Mouse (Mus musculus) megakaryocyte, adult 5-6 weeks (primary cell): ENCODE results near the gene Vps37b. TPM values are rescaled to one million over a fixed set of nuclear protein-coding genes. Genes with fewer than 3 reads are reported as not detected.

Experiments
- ATAC-seq: 2 replicates; pipeline ENCODE4 v1.8.0; 2016; ENCODE audit warnings: mild to moderate bottlenecking, inconsistent platforms; ENCODE audit not compliant: poor library complexity, severe bottlenecking
- total RNA-seq, 2 experiments: library from RNA; stranded (forward) in 1 of 2; stranded (reverse) in 1 of 2; fragments of 153-499, 151-499 nt in 1 of 2; fragments of 221-1000, 200-1000 nt in 1 of 2; gene quantifications; 2 replicates each; pipeline versions ENCODE4 v1.2.3 to v1.2.4; 2015 to 2017

The Vps37b gene
- total RNA-seq, 2 experiments from 2014 or later = 29.1 to 29.2 TPM

DNA sequence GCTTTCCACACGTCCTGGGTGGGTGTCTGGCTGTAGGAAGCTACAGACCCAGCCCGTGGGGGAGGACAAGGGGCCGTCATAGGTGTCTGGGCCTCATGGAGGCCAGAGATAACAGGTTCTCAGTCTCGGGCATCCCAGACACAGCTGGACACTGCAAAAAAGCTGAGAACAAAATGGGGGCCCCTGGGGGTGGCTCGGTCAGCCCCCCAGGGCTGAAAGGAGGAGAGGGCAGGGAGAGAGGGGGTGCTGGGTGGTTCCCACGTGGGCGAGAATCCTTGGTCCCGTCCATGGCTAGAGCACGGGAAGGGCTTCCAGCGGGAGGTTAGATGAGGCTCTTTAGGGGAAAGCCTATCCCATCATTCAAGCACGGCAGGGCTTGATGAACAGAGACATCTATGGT is 49.2 kb downstream of the Vps37b start:
- no peak for ATAC-seq

DNA sequence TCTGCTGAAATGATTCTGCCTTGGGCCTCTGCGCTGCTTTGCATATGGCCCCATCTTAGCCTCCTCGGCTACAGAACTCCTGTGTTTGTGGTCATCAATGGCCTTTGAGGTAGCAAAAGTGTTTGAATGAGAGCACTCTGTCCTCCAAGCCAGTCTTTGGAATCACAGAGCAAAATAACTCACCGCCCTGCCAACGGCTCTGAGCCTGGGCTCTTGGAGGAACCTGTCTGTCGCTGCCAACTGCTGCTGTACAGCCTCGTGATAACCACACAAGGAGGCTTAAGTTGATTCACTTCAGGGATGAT is 50.9 kb downstream of the Vps37b start:
- 0 out of 2 replicates have a peak, but pooled peaks have one; percentile 4 for ATAC-seq

DNA sequence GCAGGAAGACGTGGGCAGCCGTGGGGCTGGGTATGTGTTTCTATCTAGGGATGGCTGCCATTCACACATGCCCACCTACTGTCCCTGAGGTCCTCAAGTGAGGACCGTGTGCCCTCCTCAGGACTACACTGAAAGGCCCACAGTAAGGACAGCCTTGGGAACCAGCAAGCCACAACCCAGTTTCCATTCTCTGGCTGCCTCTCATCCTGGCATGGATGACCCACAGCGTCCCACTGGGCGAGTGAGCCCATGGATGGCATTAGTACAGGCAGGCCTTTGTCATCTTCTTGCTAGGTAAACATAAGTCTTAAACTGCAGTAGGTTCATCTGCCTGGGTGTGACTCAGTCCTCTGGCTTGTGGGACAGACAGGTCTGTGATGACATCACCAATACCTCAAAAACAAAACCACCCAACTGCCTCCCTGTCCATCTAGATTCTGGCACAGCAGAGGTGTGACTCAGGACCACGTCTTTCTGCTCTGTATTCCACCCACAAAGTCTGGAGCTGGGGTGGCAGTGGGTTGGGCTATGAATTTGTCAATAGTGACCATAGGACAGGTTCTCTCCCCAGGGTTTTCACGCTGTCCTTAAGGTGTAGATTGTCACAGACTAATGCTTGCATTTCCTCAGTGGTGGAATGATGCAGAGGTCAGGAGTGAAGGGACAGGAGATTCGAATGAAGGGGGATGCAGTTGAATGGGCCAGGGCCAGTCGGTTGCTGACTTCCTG is 51.4 kb downstream of the Vps37b start:
- ATAC-seq = peak; percentile 22

DNA sequence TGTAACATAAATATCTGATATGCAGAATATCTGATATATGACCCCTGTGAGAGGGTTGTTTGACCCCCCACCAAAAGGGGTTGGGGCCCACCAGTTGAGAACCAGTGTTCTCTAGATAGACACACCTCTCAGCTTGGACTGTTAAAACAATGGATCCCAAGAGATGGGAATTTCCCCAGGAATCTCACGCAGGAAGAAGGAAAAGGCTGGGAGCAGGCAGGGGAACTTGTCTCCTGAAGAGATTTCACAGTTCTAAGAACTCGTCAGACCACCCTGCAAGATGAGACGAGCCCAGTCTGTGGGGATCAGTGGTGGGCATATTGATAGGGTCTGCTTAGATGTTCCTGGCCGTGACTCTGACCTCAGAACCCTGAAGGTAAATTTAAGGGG is 52.1 kb downstream of the Vps37b start:
- no peak for ATAC-seq

DNA sequence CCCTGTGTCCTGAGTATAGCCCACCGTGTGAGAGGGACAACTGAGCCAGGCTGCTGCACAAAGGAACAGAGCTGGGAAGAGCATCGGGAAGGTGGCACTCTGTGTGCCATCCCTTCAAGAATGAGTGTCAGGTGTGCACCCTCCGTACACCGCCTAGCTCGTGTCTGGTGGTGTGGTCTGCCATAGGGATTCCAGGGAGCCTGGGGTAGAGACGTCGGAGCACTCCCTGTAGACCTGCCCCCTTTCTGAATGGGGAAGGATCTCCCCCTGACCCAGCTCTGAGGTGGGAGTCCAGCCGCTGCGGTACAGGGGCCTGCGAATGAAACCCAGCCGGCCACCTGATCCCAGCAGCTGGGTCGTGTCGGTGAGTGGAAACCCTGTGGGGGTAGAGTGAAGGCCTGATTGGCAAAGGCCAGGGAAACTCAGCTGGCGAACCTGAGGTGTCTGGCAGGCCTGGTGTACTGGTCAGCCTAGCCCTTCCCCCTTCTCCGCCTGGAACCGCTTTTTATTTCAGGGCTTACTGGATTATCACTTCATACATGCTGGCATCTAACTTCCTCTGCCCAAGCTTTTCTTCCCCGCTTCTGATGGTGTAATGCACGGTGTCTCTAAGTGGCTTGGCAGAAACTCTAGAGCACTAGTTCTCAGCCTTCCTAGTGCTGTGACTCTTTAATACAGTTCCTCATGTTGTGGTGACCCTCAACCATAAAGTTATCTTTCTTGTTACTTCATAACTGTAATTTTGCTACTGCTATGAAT is 52.7 kb downstream of the Vps37b start:
- ATAC-seq = no peak; the same call in 1 of the 2 replicates

DNA sequence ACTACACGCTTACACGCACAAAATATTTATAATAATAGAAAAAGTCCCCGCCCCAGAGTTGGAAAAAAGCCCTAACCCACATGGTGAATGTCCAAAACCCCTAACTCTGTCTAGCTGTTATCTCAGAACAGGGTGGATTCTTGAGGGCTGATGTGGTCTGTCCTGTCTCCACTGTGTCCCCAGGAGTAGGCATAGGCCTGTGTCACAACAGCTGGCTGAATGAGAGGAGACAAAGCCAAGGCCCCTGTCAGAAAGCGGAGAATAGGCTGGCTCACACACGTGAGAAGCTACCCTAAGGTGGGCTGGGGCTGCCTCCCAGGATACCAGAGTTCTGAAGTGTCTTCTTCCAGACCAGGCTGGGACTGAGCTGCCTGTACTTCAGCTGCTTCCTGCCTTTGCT is 53.9 kb downstream of the Vps37b start:
- no peak for ATAC-seq

DNA sequence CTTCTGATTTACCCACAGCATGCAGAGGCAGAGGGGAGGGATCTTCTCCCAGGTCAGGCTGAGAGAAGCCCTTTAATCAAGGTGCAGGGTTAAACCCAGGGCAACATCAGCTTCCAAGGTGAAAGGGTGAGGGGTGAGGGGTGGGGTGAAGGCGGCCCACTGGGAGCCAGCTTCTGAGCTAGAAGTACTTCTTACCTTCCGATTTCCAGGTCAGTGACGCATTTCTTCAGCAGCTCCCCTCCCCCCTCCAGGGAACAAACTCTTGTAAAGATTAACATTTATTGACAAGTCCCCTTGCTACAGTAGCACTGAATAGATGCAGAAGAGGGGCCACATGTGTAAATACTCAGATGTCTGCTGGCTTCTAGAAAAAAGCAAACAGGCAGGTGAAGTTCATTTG is 54.8 kb downstream of the Vps37b start:
- no peak for ATAC-seq

DNA sequence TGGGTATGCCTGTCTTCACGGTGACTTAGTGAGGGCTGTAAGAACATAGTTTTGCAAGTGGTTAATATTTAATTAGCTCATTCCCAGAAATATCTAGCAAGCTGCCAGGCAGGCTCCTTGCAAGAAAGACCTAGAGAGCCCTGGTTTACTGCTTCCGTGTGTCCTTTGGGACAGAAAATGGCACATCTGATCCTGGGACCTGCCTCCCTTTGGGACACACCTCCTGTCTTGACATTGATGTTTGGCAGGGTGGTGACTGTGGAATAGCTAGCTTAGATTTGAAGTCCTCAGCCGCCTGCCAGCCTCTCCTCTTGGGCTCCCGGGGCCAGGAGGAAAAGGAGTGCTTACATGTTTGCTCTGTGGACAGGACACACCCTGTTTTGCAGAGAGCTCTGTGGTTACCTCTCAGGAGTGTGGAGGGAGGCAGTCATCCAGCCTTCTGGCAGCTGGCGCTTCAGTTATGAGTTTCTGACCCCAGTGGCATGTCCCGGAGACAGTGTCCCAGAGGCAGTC is 56.3 kb downstream of the Vps37b start:
- no peak for ATAC-seq

DNA sequence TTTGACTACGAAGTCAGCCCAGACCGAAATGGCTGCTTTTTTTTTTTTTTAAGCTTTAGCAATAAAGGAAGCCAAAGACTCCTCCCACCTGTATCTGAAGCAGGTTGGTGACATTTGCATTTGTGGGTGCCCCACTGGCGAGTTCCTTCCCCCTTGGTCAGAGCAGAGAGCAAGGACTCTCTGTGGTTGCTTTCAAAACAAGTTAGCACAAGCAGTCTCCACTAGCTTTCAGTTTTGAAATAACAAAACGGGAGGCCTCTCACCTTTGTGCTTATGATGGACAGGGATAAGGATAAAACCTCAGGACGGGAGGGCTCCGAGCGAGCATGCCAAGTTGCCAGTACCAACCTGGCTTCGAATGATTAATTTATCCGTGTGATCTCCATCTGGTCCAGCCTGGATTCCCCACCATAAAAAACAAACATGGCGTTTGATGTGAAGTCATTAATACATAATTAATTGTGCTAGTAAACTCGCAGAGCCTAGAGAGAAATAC is 57.4 kb downstream of the Vps37b start:
- ATAC-seq = peak; percentile 77

DNA sequence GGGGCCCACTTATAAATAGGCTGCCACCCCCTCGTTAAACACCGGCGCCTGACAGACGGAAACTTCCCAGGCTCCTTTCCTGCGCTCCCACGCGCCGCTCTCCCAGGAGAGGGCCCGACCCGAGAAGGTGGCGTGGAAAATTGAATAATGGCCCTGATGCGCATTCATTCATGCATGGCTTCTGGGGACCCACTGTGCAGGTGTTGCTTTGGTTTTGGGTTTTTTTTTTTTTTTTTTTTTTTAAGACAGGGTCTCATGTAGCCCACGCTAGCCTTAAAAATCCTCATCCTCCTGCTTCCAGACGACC is 57.9 kb downstream of the Vps37b start:
- ATAC-seq = no peak

DNA sequence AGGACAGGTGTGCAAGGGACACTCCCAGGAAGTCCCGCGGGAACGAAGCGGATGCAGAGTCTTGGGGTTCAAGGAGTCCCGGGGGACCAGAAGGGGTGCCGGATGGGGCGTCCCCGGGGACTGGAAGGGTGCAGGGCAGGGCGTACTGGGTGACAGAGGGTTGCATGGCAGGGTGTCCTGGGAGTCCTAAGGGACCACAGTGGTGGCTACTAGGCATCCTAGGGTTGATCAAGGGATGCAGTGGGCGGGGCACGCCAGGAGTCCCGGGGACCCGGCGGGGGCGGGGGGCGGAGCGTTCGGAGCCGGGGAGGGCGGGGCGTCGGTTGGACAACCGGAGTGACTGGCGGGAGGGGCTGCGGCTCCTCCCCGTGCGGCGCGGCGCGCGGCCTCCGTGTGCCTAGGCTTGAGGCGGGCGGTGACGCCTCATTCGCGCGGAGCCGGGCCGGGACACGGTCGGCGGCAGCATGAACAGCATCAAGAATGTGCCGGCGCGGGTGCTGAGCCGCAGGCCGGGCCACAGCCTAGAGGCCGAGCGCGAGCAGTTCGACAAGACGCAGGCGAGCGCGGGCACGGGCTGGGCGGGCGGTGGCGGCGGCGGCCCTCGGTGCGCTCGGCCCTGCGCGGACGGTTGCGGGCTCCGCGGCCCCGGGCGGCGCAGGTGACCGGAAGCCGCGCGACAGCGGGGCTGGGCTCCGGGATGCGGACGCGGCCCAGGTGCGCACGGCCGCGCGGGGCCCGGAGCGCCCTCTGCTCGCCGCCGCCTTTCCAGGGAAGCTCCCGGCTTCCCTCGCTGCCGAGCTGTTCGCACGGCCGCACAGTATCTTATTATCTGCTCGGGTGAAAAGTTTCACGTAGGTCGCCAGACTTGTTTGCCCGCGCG is 58.5 kb downstream of the Vps37b start, which contains the start of gene Hip1r:
Gene Hip1r (plus strand): TSS at position 330 of the 880 bp plus-strand sequence.
- peak; percentile 58 for ATAC-seq

DNA sequence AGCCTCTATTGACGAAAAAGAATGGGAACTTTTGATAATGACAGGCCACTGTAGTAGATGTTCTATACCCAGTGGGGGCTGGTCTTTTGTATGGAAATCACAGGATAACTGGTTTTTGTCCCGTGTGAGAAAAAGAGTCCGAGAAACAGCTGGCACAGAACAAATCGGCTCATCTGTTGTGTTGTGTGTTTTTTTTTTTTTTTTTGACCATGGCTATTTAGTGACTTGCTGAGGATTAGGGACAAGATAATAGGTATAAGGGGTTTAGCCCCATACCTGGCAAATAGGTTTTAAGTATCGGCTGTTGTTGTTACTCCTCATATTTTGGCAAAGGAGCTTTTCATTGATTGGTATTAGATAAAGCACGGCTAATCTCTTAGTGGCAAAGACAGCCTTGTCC is 59.6 kb downstream of the Vps37b start:
- no peak for ATAC-seq

DNA sequence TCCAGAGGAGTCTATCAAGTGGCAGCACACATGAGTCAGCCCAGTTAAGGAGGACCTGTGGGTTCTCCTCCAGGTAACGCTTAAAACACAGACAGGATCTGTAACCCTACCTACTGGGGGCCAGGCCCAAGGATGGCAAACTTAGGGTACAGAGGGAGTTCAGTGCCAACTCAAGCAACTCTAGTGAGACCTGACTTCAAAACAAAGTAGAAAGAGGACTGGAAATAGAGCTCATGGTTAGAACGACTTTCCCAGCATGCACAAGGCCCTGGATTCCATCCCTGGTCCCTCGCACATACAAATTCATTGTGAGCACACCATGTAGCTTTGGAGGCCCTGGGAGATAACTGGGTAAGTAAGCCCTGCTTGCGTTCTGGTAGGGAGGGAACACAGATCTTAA is 61.5 kb downstream of the Vps37b start:
- ATAC-seq = no peak

DNA sequence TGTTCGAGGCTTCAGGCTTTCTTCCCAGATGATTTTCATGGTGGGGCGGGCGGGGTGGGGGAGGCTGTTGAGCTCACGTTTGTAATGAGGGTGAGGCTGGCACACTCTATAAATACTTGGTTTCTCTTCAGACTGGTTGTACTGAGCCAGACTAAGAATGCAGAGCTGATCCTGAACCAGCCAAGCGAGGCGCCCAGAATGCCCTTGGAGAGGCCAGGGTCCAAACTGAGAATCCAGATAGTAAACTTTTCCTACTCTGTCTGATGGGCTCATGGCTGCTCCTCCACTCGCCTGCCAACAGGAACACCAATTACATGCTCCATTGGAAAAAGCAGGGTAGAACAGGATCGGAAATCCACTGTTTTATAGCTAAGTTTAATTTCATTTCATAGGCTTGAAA is 62.9 kb downstream of the Vps37b start:
- ATAC-seq = no peak

DNA sequence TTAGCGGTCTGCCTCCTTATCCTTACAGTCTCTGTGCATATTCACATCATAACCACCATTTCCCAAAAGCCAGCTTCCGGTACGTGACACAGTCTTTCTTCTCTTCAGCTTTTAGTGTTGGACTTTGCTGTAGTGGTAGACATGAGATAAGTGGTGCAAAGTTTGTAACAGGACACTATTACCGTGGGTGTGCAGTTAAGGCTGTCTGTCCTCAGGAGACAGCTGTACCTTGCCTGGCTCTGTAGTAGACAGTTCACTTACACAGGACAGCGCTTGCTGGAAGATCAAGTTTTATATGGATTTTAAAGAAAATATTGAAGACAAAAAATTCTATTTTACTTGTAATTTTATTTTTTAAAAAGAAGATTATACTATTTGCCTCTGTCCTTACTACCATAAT is 63.6 kb downstream of the Vps37b start:
- ATAC-seq = no peak

DNA sequence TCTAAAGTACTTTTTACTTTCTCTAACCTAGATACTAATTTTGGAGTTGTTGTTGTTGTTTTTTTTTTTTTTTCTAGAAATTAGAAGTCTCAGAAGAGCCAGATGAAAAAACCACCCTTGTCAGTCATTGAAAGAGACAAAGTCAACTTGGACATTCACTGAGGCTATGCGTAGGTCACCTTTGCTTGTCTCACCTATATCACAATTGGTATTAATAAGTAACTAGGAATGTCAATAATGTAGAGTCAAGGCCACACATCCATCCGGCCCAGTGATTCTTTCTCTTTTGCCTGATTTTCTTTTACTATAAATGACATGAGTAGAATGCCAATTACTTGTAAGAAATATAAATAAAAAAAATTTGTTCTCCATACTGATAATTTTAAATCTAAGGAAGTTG is 65.3 kb downstream of the Vps37b start:
- no peak for ATAC-seq

DNA sequence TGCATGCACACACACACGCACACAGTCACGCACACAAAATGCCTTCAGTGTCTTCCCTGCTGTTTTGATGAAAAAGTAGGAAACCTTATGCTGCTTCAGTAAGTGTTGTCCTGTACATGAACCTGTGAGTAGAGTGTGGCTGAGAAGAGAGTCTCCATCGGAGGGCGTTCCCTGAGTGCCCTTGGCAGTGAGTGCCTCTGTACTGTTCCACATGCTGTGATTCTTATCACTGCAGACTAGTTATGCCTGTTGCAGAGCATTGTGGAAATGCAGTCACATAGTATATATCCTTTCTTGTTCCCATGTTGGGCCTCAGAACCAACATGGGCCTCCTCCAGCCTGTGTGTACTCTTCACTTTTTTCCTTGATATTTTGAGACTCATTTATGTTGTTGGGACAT is 67.9 kb downstream of the Vps37b start:
- ATAC-seq = no peak

DNA sequence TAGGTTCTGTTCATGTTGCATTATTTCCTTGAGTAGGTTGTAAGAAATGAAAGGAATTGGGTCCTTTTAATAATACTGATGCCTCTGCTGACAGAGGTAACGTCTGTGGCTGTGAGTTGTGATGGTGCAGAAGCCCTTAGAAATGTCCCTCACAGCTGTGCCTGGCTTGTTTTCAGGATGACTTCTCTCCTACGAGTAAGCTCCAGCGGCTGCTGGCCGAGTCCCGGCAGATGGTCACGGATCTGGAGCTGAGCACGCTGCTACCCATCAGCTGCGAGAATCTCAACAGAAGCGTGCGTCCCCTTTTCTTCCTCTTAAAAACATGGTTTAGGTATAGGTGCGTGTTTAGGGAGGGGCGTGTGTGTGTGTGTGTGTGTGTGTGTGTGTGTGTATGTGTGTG is 71.0 kb downstream of the Vps37b start:
- ATAC-seq = no peak

DNA sequence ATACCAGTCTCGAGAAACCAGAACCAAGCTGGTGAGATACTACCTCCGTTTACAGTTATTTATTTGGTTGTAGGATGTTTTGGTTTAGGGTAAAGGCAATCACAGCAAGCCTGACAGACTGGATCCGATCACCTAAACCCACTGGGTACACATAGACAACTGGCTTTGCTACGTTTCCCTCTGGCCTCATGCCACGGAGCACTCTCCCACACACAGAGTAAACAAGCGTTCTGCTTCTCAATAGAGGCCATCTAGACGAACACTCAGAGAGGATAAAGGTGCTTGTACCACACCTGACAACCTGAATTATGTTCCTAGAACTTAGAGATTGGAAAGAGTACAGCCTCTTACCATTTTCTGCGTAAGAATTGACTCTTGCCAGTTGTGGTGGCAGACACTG is 71.9 kb downstream of the Vps37b start:
- no peak for ATAC-seq

DNA sequence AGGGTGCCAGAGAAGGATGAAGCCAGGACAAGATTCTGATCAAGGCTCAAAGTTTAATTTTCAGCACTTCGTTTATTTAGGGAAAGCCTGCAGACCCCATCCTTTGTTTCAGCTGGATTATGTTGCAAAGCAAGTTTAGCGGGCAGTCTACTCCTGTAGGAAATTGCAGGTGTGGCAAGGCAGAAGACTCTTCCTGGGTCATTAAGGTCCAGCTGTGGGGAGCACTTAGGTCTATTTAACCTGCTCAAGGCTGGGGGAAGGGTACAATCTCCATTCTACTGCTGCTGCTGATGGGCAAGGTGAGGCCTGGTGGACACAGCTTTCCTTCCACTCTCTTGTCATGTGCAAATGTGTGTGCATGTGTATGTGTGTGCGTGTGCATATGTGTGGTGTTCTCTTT is 73.1 kb downstream of the Vps37b start:
- no peak for ATAC-seq

DNA sequence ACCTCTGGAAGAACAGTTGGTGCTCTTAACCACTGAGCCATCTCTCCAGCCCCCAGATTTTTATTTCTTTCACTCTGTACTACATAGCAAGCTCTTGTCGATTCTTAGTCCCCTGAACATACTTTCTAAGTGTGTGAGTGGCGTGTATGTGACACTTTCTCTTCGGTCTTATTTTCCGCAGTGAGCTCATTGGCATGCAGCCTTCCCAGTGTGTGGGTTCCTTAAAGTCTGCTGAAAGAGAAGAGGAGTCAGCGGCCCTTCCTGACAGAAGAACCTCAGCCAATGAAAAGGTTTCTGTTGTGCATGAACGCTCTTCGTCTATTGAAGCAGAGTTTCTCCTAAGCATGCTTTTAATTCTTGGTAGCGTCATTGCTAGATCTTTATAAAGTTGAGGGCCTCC is 74.9 kb downstream of the Vps37b start:
- ATAC-seq = no peak
